Mouse (Mus musculus) midbrain, embryonic 11.5 days (tissue): ENCODE measurements around the gene Fndc9. TPM values are rescaled to one million over a fixed set of nuclear protein-coding genes. Genes with fewer than 3 reads are reported as not detected.
A peak's percentile ranks its signal among the peaks of the same experiment; 100 is the strongest.

Experiments
- ATAC-seq: fragments of 200-750 bp; cut with Nextera tagmentation; 2 replicates; pipeline ENCODE4 v1.8.0; 2017; ENCODE audit warnings: moderate TSS enrichment, moderate library complexity; ENCODE audit not compliant: low FRiP score
- DNase-seq: peaks from one replicate; pipeline ENCODE4 v3.0.0; 2015; ENCODE audit warnings: low spot score; ENCODE audit errors: missing footprints
- H3K27ac ChIP-seq: fragments of 300-500 bp; sonication (generic); 2 replicates; pipeline ENCODE4 v1.5.1; 2014; ENCODE audit warnings: low read depth, low read length
- H3K27me3 ChIP-seq: fragments of 300-500 bp; sonication (generic); 2 replicates; pipeline ENCODE4 v1.6.1; 2014; ENCODE audit warnings: mild to moderate bottlenecking, low read length, moderate library complexity, mixed read lengths; ENCODE audit not compliant: control insufficient read depth, insufficient read depth
- H3K36me3 ChIP-seq: fragments of 300-500 bp; sonication (generic); 2 replicates; pipeline ENCODE4 v1.6.1; 2014; ENCODE audit warnings: mild to moderate bottlenecking, low read length, moderate library complexity, mixed read lengths; ENCODE audit not compliant: control insufficient read depth, insufficient read depth
- H3K4me1 ChIP-seq: fragments of 300-500 bp; sonication (generic); 2 replicates; pipeline ENCODE4 v1.6.1; 2014; ENCODE audit warnings: low read length; ENCODE audit not compliant: control insufficient read depth, insufficient read depth
- H3K4me2 ChIP-seq: fragments of 300-500 bp; sonication (generic); 2 replicates; pipeline ENCODE4 v1.6.1; 2014; ENCODE audit warnings: mild to moderate bottlenecking, moderate library complexity
- H3K4me3 ChIP-seq: fragments of 300-500 bp; sonication (generic); 2 replicates; pipeline ENCODE4 v1.5.1; 2014; ENCODE audit warnings: low read depth, low read length
- H3K9ac ChIP-seq: fragments of 300-500 bp; sonication (generic); 2 replicates; pipeline ENCODE4 v1.6.1; 2014; ENCODE audit warnings: low read length
- H3K9me3 ChIP-seq: fragments of 300-500 bp; sonication (generic); 2 replicates; pipeline ENCODE4 v1.6.1; 2016; ENCODE audit warnings: low read length; ENCODE audit not compliant: control insufficient read depth
- WGBS: fragments of 180-500 bp; shearing (Covaris S2); extraction: QIAGEN DNeasy Blood & Tissue Kit; methylation state at CpG from one replicate; pipeline ENCODE4 v1.1.7; 2014; 5-methylcytosine and 5-hydroxymethylcytosine counted together
- polyA plus RNA-seq: library from polyadenylated mRNA; unstranded; fragments of >200 nt; fragmentation: Nextera tagmentation; extraction: Ambion mirVana; gene quantifications from 2 replicates; pipeline ENCODE4 v1.2.1, GENCODE M21; 2014

Fndc9 gene
- polyA plus RNA-seq, 1 experiment from 2014 or later: 1.2 TPM

DNA sequence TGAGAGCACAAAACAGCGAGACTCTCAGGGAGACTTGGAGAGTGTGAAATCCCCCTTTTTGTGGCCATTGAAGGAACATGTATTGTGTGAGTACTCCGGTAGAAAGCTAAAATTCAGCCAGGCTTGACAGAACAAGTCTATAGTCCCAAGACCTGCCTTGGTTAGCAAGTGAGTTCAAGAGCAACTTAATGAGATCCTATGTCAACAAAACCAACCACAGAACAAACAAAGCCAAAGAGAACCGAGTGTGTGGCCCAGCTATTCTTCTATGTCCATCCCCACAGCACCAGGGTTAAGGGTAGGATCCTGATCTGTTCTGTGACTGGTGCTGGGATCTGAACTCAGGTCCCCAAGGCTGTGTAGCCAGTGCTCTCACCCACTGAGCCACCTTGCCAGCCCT is 29.3 kb downstream of the Fndc9 start:
- no peaks in the 10 kb centered on the region for H3K4me1 ChIP-seq
- no peaks in the 10 kb centered on the region for H3K27me3 ChIP-seq
- no peak overlapping the region for H3K4me3 ChIP-seq
- H3K4me2 ChIP-seq: no peak overlapping the region
- ATAC-seq (no peak), DNase-seq (peak; percentile 39)
- 61% methylated on average over 3 of the region's 3 CpGs for WGBS
- peaks cover 5% of the 10 kb centered on the region; the same call in 1 of the 2 replicates for H3K36me3 ChIP-seq
- H3K27ac ChIP-seq: no peak overlapping the region
- H3K9me3 ChIP-seq: no peaks in the 10 kb centered on the region
- no peak overlapping the region for H3K9ac ChIP-seq

GRCm38 (mm10) chr11:46265031-46265786 is 29.9 kb downstream of the Fndc9 start:
- H3K9me3 ChIP-seq: no peaks in the 10 kb centered on the region
- H3K36me3 ChIP-seq: peaks cover 5% of the 10 kb centered on the region; the same call in 1 of the 2 replicates
- 91% methylated on average over 11 of the region's 11 CpGs for WGBS
- H3K4me3 ChIP-seq: no peak overlapping the region
- no peaks in the 10 kb centered on the region for H3K4me1 ChIP-seq
- H3K9ac ChIP-seq: no peak overlapping the region
- H3K27ac ChIP-seq: no peak overlapping the region
- H3K27me3 ChIP-seq: no peaks in the 10 kb centered on the region
- DNase-seq (peak; percentile 35), ATAC-seq (no peak)
- no peak overlapping the region for H3K4me2 ChIP-seq

DNA sequence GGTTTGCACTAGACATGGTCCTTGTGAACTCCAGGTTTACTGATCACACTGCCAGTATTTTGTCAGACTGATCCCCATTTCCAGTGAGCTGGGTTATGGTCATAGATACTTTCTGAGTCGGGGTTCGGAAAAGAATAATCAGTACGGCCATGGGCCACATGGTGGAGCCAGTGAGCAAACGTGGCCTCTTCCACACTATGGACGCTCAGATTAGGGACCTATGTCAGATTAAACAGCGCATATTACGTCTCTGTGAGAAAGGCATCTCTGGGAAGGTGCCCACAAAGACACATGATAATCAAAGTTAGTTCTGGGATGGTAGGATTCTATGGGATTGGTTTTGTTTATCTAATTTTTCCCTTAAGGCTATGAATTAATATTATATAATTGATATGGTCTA is 33.7 kb downstream of the Fndc9 start:
- H3K4me3 ChIP-seq: no peak overlapping the region
- ATAC-seq (peak; percentile 62), DNase-seq (peak; percentile 96)
- 26% methylated on average over 7 of the region's 7 CpGs for WGBS
- H3K4me2 ChIP-seq: no peak overlapping the region
- H3K36me3 ChIP-seq: peaks cover 5% of the 10 kb centered on the region; the same call in 1 of the 2 replicates
- no peak overlapping the region for H3K27ac ChIP-seq
- H3K27me3 ChIP-seq: no peaks in the 10 kb centered on the region
- H3K9ac ChIP-seq: no peak overlapping the region
- H3K4me1 ChIP-seq: no peaks in the 10 kb centered on the region
- no peaks in the 10 kb centered on the region for H3K9me3 ChIP-seq

GRCm38 (mm10) chr11:46269391-46269790 is 34.1 kb downstream of the Fndc9 start:
- H3K27ac ChIP-seq: no peak overlapping the region
- H3K4me2 ChIP-seq: no peak overlapping the region
- H3K36me3 ChIP-seq: peaks cover 5% of the 10 kb centered on the region; the same call in 1 of the 2 replicates
- 86% methylated on average over 9 of the region's 9 CpGs for WGBS
- no peaks in the 10 kb centered on the region for H3K4me1 ChIP-seq
- no peaks in the 10 kb centered on the region for H3K27me3 ChIP-seq
- no peak overlapping the region for H3K4me3 ChIP-seq
- ATAC-seq: peak; percentile 48; the same call in 1 of the 2 replicates
- H3K9me3 ChIP-seq: no peaks in the 10 kb centered on the region
- DNase-seq: peak; percentile 81
- no peak overlapping the region for H3K9ac ChIP-seq

- Histone ChIP-seq H3K9ac (no peak overlapping the region), H3K36me3 (peaks cover 5% of the 10 kb centered on the region; the same call in 1 of the 2 replicates), H3K9me3 (no peaks in the 10 kb centered on the region), H3K4me1 (no peaks in the 10 kb centered on the region), H3K4me3 (no peak overlapping the region), H3K27ac (no peak overlapping the region), H3K27me3 (no peaks in the 10 kb centered on the region), H3K4me2 (no peak overlapping the region)
- no peak for ATAC-seq
- DNase-seq: peak; percentile 60
- WGBS: 77% methylated on average over 3 of the region's 3 CpGs
Measured at GRCm38 (mm10) chr11:46269893-46270292, 34.6 kb downstream of the Fndc9 start.

- Histone ChIP-seq H3K9ac (no peak overlapping the region), H3K4me1 (no peaks in the 10 kb centered on the region), H3K27ac (no peak overlapping the region), H3K36me3 (0 out of 2 replicates have a peak, but pooled peaks cover 3% of the 10 kb centered on the region), H3K4me2 (no peak overlapping the region), H3K27me3 (no peaks in the 10 kb centered on the region), H3K4me3 (no peak overlapping the region), H3K9me3 (no peaks in the 10 kb centered on the region)
- 65% methylated on average over 8 of the region's 8 CpGs for WGBS
- DNase-seq (peak; percentile 28), ATAC-seq (no peak)
Measured at GRCm38 (mm10) chr11:46272058-46272681, 36.8 kb downstream of the Fndc9 start.

DNA sequence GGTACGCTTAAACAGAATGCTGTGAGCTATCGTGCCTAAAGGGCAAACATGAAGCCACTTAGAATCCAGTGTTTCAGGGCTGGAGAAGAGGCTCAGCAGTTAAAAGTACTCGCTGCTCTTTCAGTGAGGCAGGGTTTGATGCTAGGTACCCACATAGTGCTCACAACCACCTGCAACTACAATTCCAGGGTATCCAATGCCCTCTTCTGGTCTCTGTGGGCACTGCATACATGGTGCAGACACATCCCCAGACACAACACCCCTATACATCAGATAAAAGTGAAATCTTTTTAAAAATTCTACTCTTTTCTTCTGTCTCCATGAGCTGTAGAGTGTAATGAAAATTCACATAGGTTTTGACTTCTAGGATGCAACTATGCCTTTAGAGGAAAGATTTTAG is 38.6 kb downstream of the Fndc9 start:
- H3K9me3 ChIP-seq: no peaks in the 10 kb centered on the region
- H3K36me3 ChIP-seq: no peaks in the 10 kb centered on the region
- DNase-seq (no peak), ATAC-seq (no peak)
- no peaks in the 10 kb centered on the region for H3K27me3 ChIP-seq
- WGBS: 92% methylated on average over 3 of the region's 3 CpGs
- H3K9ac ChIP-seq: no peak overlapping the region
- H3K4me1 ChIP-seq: no peaks in the 10 kb centered on the region
- no peak overlapping the region for H3K4me2 ChIP-seq
- H3K27ac ChIP-seq: no peak overlapping the region
- H3K4me3 ChIP-seq: no peak overlapping the region

GRCm38 (mm10) chr11:46275302-46275701 is 40.0 kb downstream of the Fndc9 start:
- no peak overlapping the region for H3K9ac ChIP-seq
- H3K4me1 ChIP-seq: no peaks in the 10 kb centered on the region
- 11% methylated on average over 6 of the region's 6 CpGs for WGBS
- H3K4me3 ChIP-seq: no peak overlapping the region
- peak; percentile 94 for DNase-seq
- H3K27ac ChIP-seq: no peak overlapping the region
- no peaks in the 10 kb centered on the region for H3K9me3 ChIP-seq
- H3K27me3 ChIP-seq: no peaks in the 10 kb centered on the region
- peaks cover 6% of the 10 kb centered on the region; the same call in 1 of the 2 replicates for H3K36me3 ChIP-seq
- H3K4me2 ChIP-seq: no peak overlapping the region
- peak; percentile 82 for ATAC-seq

DNA sequence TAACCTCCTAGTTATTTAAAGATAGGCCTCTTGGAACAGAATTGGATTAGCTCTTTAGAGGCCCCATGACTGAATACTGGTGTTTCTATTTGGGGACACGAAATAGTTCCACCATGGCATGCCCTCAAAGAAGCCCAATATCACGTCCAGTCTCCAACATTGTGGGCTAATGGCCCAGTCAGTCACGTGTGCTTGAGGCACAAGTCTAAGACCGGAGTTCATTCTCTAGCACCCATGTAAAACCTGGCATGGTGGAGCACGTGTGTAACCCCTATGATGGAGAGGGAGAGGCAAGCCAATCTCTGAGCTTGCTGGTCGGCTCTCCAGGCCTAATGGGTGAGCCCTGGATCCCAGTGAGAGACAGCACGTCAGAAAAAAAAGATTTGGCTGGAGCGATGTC is 40.8 kb downstream of the Fndc9 start:
- peak; percentile 69 for DNase-seq
- WGBS: 88% methylated on average over 8 of the region's 8 CpGs
- peaks cover 6% of the 10 kb centered on the region; the same call in 1 of the 2 replicates for H3K36me3 ChIP-seq
- H3K27ac ChIP-seq: no peak overlapping the region
- H3K4me1 ChIP-seq: no peaks in the 10 kb centered on the region
- no peak overlapping the region for H3K9ac ChIP-seq
- no peak overlapping the region for H3K4me3 ChIP-seq
- no peaks in the 10 kb centered on the region for H3K27me3 ChIP-seq
- H3K4me2 ChIP-seq: no peak overlapping the region
- H3K9me3 ChIP-seq: no peaks in the 10 kb centered on the region
- ATAC-seq: no peak
